Mouse (Mus musculus) heart, postnatal 0 days (tissue): ENCODE results near the gene Mars2. TPM values are rescaled to one million over a fixed set of nuclear protein-coding genes. Genes with fewer than 3 reads are reported as not detected.

Experiments
- ATAC-seq: fragments of 200-750 bp; cut with Nextera tagmentation; 2 replicates; pipeline ENCODE4 v1.8.0; 2017; ENCODE audit warnings: low read depth, moderate number of reproducible peaks, moderate library complexity; ENCODE audit not compliant: insufficient read depth
- DNase-seq: peaks from one replicate; pipeline ENCODE4 v3.0.0-alpha.2; 2016; ENCODE audit warnings: low spot score
- H3K27ac ChIP-seq: fragments of 300-500 bp; sonication (generic); 2 replicates; pipeline ENCODE4 v1.5.1; 2014; ENCODE audit warnings: low read depth, mild to moderate bottlenecking
- H3K27me3 ChIP-seq: fragments of 300-500 bp; sonication (generic); 2 replicates; pipeline ENCODE4 v1.6.1; 2014; ENCODE audit warnings: low read length, mixed read lengths; ENCODE audit not compliant: control insufficient read depth, insufficient read depth
- H3K36me3 ChIP-seq: fragments of 300-500 bp; sonication (generic); replicated peaks from 2 replicates; pipeline ENCODE4 v1.6.1; 2014; ENCODE audit warnings: low read length, mixed read lengths; ENCODE audit not compliant: control insufficient read depth, insufficient read depth
- H3K4me1 ChIP-seq: fragments of 300-500 bp; sonication (generic); 2 replicates; pipeline ENCODE4 v1.6.1; 2014; ENCODE audit warnings: antibody characterized with exemption; ENCODE audit not compliant: control insufficient read depth, insufficient read depth
- H3K4me2 ChIP-seq: fragments of 300-500 bp; sonication (generic); 2 replicates; pipeline ENCODE4 v1.6.1; 2014; ENCODE audit warnings: low read depth, mild to moderate bottlenecking, low read length, moderate library complexity
- H3K4me3 ChIP-seq: fragments of 300-500 bp; sonication (generic); 2 replicates; pipeline ENCODE4 v1.5.1; 2014; ENCODE audit warnings: low read depth, low read length
- H3K9ac ChIP-seq: fragments of 300-500 bp; sonication (generic); replicated peaks from 2 replicates; pipeline ENCODE4 v1.6.1; 2014; ENCODE audit warnings: low read depth, low read length, mixed read lengths
- H3K9me3 ChIP-seq: fragments of 300-500 bp; sonication (generic); replicated peaks from 2 replicates; pipeline ENCODE4 v1.6.1; 2016; ENCODE audit warnings: low read length; ENCODE audit not compliant: control insufficient read depth
- CTCF ChIP-seq: IDR thresholded peaks from 2 replicates; pipeline ENCODE4 v1.5.1; 2016; ENCODE audit warnings: antibody characterized with exemption, control low read depth, low read depth
- EP300 ChIP-seq: IDR thresholded peaks from 2 replicates; pipeline ENCODE4 v1.6.1; 2016; ENCODE audit warnings: antibody characterized with exemption, low read depth
- WGBS: fragments of 180-500 bp; shearing (Covaris S2); extraction: QIAGEN DNeasy Blood & Tissue Kit; methylation state at CpG from one replicate; pipeline ENCODE4 v1.1.7; 2014; 5-methylcytosine and 5-hydroxymethylcytosine counted together
- polyA plus RNA-seq: library from polyadenylated mRNA; unstranded; fragments of >200 nt; fragmentation: Nextera tagmentation; extraction: Ambion mirVana; gene quantifications from 2 replicates; pipeline ENCODE4 v1.2.1, GENCODE M21; 2015
- total RNA-seq: library from RNA; depleted of rRNA; stranded (reverse); fragments of >200 nt; gene quantifications from 2 replicates; pipeline ENCODE4 v1.2.3, GENCODE M21; 2014; ENCODE audit warnings: low replicate concordance; rRNA removed

Mars2 gene
- total RNA-seq (5.1 and 5.7 TPM in 2 replicates), polyA plus RNA-seq (2.4 and 2.9 TPM in 2 replicates)

DNA sequence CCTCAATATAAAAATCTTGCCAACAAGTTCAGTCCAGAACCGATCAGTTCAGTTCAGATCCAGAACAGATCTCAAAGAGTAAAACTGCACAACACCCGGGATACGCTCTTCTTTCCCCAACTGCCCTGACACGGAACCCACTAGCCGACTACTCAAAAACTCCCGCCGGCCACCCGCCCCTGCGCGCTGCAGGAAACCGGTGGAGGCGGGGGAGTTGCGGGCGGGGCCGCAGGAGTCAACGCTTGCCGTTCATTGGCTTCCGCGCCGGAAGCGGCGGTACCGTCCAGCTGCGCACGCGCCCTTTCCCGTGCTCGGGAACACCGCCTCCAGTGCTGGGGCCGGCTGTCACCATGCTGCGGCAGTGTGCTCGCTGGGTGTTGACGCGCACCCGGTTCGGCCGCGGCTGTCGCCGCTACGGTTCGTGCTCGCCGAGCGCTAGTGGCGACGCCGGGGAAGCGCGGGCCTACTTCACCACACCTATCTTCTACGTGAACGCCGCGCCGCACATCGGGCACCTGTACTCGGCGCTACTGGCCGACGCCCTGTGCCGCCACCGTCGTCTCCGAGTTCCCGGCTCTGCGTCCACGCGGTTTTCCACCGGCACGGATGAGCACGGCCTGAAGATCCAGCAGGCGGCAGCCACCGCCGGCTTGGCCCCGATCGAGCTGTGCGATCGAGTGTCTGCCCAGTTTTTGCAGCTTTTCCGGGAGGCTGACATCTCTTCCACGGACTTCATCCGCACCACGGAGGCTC is at the start of gene Mars2:
Gene Mars2 (plus strand): TSS at position 288 of the 753 bp plus-strand sequence.
- TF ChIP-seq EP300 (0 out of 2 replicates have a peak, but pooled peaks have one; percentile 45), CTCF (peak; percentile 30; the same call in 1 of the 2 replicates)
- no peaks in the 10 kb centered on the region for H3K27me3 ChIP-seq

DNA sequence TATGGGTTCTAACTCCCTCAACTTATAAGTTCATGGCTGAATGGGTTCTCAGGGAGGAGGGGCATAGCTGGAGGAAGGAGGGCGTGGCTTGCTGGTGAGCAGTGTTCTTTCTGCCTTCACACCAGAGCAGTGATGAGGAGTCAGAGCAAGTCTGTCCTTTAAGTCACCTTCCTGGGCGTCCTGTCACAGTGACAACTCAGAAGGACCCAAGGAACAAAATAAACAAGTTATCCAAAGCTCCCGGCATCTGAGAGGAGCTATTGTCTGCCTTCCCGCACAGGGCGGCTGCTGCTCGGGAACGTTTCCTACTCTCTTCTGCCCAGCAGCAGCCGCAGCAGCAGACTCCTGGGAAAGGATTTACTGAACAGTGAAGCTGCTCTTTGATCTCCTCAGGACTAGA is 45.0 kb upstream of the Mars2 start:
- H3K27me3 ChIP-seq: no peaks in the 10 kb centered on the region
- peak overlapping the region; percentile 21; the same call in 1 of the 2 replicates for H3K4me3 ChIP-seq
- H3K27ac ChIP-seq: no peak overlapping the region
- H3K4me1 ChIP-seq: peaks cover 9% of the 10 kb centered on the region; the same call in 1 of the 2 replicates
- peak overlapping the region; percentile 15; the same call in 1 of the 2 replicates for H3K9ac ChIP-seq
- no peak for TF ChIP-seq CTCF
- TF ChIP-seq EP300: no peak
- no peaks in the 10 kb centered on the region for H3K9me3 ChIP-seq
- ATAC-seq: no peak; the same call in 1 of the 2 replicates
- no peak for DNase-seq
- peaks cover 4% of the 10 kb centered on the region; the same call in 1 of the 2 replicates for H3K36me3 ChIP-seq
- 18% methylated on average over 8 of the region's 8 CpGs for WGBS
- H3K4me2 ChIP-seq: peak overlapping the region; percentile 47

More for the DNA sequence above, at the start of gene Mars2:
- peak within 1 kb of the TSS; percentile 53 for H3K9ac ChIP-seq
- H3K36me3 ChIP-seq: no peaks in the 10 kb centered on the region
- peak; percentile 96 for DNase-seq
- H3K4me2 ChIP-seq: peak within 1 kb of the TSS; percentile 92
- under 1% methylated on average over 82 of the region's 82 CpGs for WGBS
- H3K4me3 ChIP-seq: peak within 1 kb of the TSS; percentile 76
- H3K9me3 ChIP-seq: no peaks in the 10 kb centered on the region
- ATAC-seq: peak; percentile 99
- H3K27ac ChIP-seq: peak within 1 kb of the TSS; percentile 80
- H3K4me1 ChIP-seq: peaks cover 25% of the 10 kb centered on the region

DNA sequence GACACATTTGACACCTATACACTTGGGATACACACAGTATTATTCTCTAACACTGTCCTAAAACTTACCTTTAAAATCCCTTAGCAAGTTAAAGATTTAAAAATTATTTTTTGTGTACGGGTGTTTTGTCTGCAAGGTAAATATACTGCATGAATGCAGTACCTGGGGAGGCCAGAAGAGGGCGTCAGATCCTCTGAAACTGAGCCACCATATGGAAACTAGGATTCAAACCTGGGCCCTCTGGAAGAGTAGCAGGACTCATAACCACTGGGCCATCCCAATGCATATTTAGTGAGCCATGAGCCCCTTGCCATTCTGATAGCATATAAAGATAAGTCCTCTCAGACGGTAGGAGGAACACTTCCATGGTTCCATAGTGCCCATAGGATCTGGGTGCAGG is 44.2 kb upstream of the Mars2 start:
- H3K27ac ChIP-seq: peak overlapping the region; percentile 73
- no peaks in the 10 kb centered on the region for H3K9me3 ChIP-seq
- H3K9ac ChIP-seq: no peak overlapping the region
- TF ChIP-seq CTCF (peak; percentile 56), EP300 (no peak)
- no peaks in the 10 kb centered on the region for H3K27me3 ChIP-seq
- no peak overlapping the region for H3K4me3 ChIP-seq
- ATAC-seq (no peak), DNase-seq (no peak)
- peaks cover 4% of the 10 kb centered on the region; the same call in 1 of the 2 replicates for H3K36me3 ChIP-seq
- WGBS: 41% methylated on average over 3 of the region's 3 CpGs
- H3K4me1 ChIP-seq: peaks cover 9% of the 10 kb centered on the region; the same call in 1 of the 2 replicates
- no peak overlapping the region for H3K4me2 ChIP-seq

DNA sequence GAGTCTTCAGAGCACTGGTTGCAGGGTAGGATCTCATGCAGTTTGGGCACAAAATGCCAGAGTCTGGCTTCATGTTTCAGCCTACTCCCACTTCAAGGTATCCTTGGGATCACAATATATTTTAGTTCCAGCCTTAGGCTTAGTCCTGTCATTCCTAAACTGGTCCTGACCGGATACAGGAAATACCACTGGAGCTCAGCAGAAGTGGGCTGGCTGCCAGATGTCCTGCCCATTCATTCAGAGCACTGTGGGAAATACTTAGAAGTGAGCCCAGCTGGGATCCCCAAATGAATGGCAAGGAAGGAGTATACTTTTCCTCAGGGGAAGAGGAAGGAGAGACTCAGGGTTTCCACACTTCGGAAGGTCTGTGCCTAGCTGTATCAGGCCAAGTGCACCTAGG is 43.7 kb upstream of the Mars2 start:
- no peak overlapping the region for H3K4me3 ChIP-seq
- H3K27ac ChIP-seq: peak overlapping the region; percentile 73
- peaks cover 4% of the 10 kb centered on the region; the same call in 1 of the 2 replicates for H3K36me3 ChIP-seq
- peak; percentile 76 for ATAC-seq
- no peaks in the 10 kb centered on the region for H3K9me3 ChIP-seq
- no peaks in the 10 kb centered on the region for H3K27me3 ChIP-seq
- no peak overlapping the region for H3K9ac ChIP-seq
- WGBS: 34% methylated on average over 2 of the region's 2 CpGs
- H3K4me2 ChIP-seq: no peak overlapping the region
- peaks cover 9% of the 10 kb centered on the region; the same call in 1 of the 2 replicates for H3K4me1 ChIP-seq
- DNase-seq: peak; percentile 70
- TF ChIP-seq CTCF (no peak), EP300 (no peak)

DNA sequence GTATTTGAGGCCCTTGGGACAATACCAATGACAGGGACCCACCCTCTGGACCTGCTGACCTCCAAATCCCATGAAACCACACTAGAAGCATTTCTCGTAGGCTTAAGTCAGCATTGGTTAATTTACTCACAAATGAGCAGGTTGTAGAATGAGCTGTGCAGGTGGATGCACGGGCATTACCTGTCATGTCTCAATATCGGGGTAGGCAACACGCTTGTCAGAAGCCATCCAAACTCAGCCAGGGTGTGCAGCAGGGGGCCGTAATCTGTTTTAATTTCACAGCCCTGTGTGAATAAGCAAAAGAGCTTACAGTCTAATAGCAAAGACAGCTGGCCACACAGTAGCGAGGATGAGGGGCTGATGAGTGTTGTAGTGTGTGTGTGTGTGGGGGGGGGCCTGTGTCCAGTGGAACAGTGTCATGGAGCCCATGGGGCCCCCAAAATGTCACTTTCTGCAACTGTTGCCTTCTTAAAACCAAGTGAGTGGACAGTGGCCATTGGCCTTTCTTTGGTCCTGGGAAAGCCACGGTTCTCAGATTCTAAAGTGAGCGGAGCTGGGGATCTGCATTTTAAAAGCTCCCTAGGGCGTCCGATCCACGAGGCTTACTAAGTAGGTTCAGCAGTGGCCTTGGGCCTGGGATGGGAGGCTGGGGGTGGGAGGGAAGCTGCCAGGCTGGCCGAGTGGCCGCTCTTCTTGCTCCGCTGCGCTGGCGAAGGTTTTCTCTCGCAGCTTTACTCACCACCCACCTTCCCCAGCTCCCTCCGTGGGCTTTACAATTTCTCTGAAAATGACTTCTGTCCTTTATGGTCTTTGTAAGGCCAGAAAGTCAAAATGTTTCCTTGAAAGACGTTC is 42.7 kb upstream of the Mars2 start:
- Histone ChIP-seq H3K27ac (no peak overlapping the region), H3K27me3 (no peaks in the 10 kb centered on the region), H3K4me3 (no peak overlapping the region), H3K36me3 (peaks cover 4% of the 10 kb centered on the region; the same call in 1 of the 2 replicates), H3K9ac (no peak overlapping the region), H3K4me2 (no peak overlapping the region), H3K4me1 (peaks cover 9% of the 10 kb centered on the region; the same call in 1 of the 2 replicates), H3K9me3 (no peaks in the 10 kb centered on the region)
- ATAC-seq: no peak
- WGBS: 74% methylated on average over 19 of the region's 19 CpGs
- TF ChIP-seq EP300: no peak
- no peak for TF ChIP-seq CTCF
- no peak for DNase-seq
